Mouse (Mus musculus): ENCODE data around the gene Rab4a. TPM values are rescaled to one million over a fixed set of nuclear protein-coding genes. Genes with fewer than 3 reads are reported as not detected.

The Rab4a gene
- polyA plus RNA-seq (2014; fragmentation: Nextera tagmentation; extraction: Ambion mirVana), result 70.2 and 75.9 TPM in 2 replicates

GRCm38 (mm10) chr8:123805718-123806373 lies at the start of gene Rab4a:
Gene Rab4a, plus strand, starts transcription at chr8:123805985.
- H3K36me3 ChIP-seq (ENCODE audit: control insufficient read depth, insufficient read depth, low read length), result no peaks in the 10 kb centered on the region
- DNase-seq (ENCODE audit: low spot score), result peak; percentile 94
- H3K9me3 ChIP-seq (ENCODE audit: control insufficient read depth, low read length), result no peaks in the 10 kb centered on the region
- 1% methylated on average over 48 of the region's 48 CpGs for WGBS
- peak; percentile 88 for ATAC-seq (replicated peaks; ENCODE audit: low FRiP score)
- no peaks in the 10 kb centered on the region for H3K27me3 ChIP-seq (ENCODE audit: control insufficient read depth, insufficient read depth, low read length)
- H3K4me3 ChIP-seq (ENCODE audit: low read depth, low read length), result peak within 1 kb of the TSS; percentile 51
- H3K4me1 ChIP-seq (replicated peaks; ENCODE audit: control insufficient read depth, insufficient read depth, low read length), result peaks cover 10% of the 10 kb centered on the region
- H3K4me2 ChIP-seq (ENCODE audit: low read depth, low read length, severe bottlenecking), result peak within 1 kb of the TSS; percentile 83
- peak within 1 kb of the TSS; percentile 57 for H3K27ac ChIP-seq (ENCODE audit: low read depth, low read length)
- H3K9ac ChIP-seq (ENCODE audit: low read length), result peak within 1 kb of the TSS; percentile 73

DNA sequence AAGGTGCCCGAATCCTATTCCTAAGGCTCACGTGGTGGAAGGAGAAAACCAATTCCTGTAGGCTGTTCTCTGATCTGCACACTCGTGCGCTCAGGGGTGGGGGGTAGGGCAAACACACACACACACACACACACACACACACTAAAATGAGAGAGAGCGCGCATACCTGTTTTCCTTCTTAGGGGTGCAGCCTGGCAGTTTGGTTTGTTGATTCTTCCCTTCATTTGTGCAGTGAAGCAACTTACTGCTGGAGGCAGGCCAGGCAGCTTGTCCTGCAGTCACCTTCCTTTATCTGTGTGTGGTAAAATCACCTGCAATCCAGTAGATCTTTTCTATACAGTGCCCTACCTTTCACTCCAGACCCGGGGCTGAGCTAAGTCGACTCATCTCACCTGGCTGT lies 48.9 kb upstream of the Rab4a start:
- Histone ChIP-seq H3K27ac (ENCODE audit: low read depth, low read length) (no peak overlapping the region), H3K9me3 (ENCODE audit: control insufficient read depth, low read length) (no peaks in the 10 kb centered on the region), H3K4me2 (ENCODE audit: low read depth, low read length, severe bottlenecking) (no peak overlapping the region), H3K4me3 (ENCODE audit: low read depth, low read length) (no peak overlapping the region), H3K36me3 (ENCODE audit: control insufficient read depth, insufficient read depth, low read length) (no peaks in the 10 kb centered on the region), H3K9ac (ENCODE audit: low read length) (no peak overlapping the region), H3K27me3 (ENCODE audit: control insufficient read depth, insufficient read depth, low read length) (no peaks in the 10 kb centered on the region), H3K4me1 (replicated peaks; ENCODE audit: control insufficient read depth, insufficient read depth, low read length) (peaks cover 24% of the 10 kb centered on the region)
- DNase-seq (ENCODE audit: low spot score) (no peak), ATAC-seq (replicated peaks; ENCODE audit: low FRiP score) (no peak)
- 80% methylated on average over 8 of the region's 8 CpGs for WGBS

DNA sequence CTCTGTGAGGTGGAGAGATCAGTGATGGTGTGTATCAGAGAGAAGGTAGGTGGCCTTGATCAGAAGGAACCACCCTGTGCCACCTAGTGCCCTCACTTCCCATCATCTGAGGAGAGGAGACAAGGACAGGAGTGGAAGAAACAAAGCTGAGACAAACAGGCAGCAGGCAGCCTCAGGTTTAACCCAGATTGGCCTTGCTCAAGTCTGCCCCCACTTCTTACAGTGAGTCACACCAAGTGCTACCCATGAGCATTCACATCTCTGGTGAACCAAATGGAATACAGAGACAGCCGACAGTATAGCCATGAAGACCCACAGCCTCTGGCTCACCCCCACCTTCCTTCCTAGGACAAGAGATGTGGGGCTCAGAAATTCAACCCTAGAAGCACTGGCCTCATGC lies 46.9 kb upstream of the Rab4a start:
- H3K27me3 ChIP-seq (ENCODE audit: control insufficient read depth, insufficient read depth, low read length), result no peaks in the 10 kb centered on the region; the same call in 1 of the 2 replicates
- no peak overlapping the region for H3K27ac ChIP-seq (ENCODE audit: low read depth, low read length)
- 89% methylated on average over 1 of the region's 1 CpGs for WGBS
- H3K4me2 ChIP-seq (ENCODE audit: low read depth, low read length, severe bottlenecking), result no peak overlapping the region
- ATAC-seq (replicated peaks; ENCODE audit: low FRiP score) (no peak), DNase-seq (ENCODE audit: low spot score) (no peak)
- H3K4me1 ChIP-seq (replicated peaks; ENCODE audit: control insufficient read depth, insufficient read depth, low read length), result peaks cover 12% of the 10 kb centered on the region; the same call in 1 of the 2 replicates
- no peak overlapping the region for H3K4me3 ChIP-seq (ENCODE audit: low read depth, low read length)
- no peaks in the 10 kb centered on the region for H3K9me3 ChIP-seq (ENCODE audit: control insufficient read depth, low read length)
- no peak overlapping the region for H3K9ac ChIP-seq (ENCODE audit: low read length)
- no peaks in the 10 kb centered on the region for H3K36me3 ChIP-seq (ENCODE audit: control insufficient read depth, insufficient read depth, low read length)

GRCm38 (mm10) chr8:123759933-123760332 lies 45.9 kb upstream of the Rab4a start:
- Histone ChIP-seq H3K36me3 (ENCODE audit: control insufficient read depth, insufficient read depth, low read length) (no peaks in the 10 kb centered on the region), H3K27ac (ENCODE audit: low read depth, low read length) (no peak overlapping the region), H3K27me3 (ENCODE audit: control insufficient read depth, insufficient read depth, low read length) (no peaks in the 10 kb centered on the region; the same call in 1 of the 2 replicates), H3K4me2 (ENCODE audit: low read depth, low read length, severe bottlenecking) (peak overlapping the region; percentile 42), H3K4me1 (replicated peaks; ENCODE audit: control insufficient read depth, insufficient read depth, low read length) (peaks cover 7% of the 10 kb centered on the region; the same call in 1 of the 2 replicates), H3K9ac (ENCODE audit: low read length) (no peak overlapping the region; the same call in 1 of the 2 replicates), H3K4me3 (ENCODE audit: low read depth, low read length) (peak overlapping the region; percentile 5), H3K9me3 (ENCODE audit: control insufficient read depth, low read length) (no peaks in the 10 kb centered on the region)
- WGBS, result 2% methylated on average over 10 of the region's 10 CpGs
- ATAC-seq (replicated peaks; ENCODE audit: low FRiP score), result peak; percentile 93
- peak; percentile 79 for DNase-seq (ENCODE audit: low spot score)

DNA sequence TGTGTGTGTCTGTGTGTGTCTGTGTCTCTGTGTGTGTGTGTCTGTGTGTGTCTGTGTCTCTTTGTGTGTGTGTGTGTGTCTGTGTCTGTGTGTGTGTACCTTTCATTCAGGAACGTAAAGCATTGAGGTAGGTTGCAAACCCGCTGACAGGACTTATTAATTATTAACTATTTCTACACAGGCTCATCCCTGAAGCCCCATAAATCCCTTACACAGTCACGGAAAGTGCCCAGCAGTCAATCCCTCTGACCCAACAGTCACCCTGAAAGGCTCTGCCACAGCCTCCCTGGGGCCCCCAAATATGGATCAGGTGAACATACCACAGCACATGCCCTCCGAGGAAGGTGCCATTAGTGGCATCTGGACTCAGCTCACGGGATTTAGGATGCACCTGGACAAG lies 45.2 kb upstream of the Rab4a start:
- 60% methylated on average over 5 of the region's 5 CpGs for WGBS
- H3K36me3 ChIP-seq (ENCODE audit: control insufficient read depth, insufficient read depth, low read length), result no peaks in the 10 kb centered on the region
- DNase-seq (ENCODE audit: low spot score) (no peak), ATAC-seq (replicated peaks; ENCODE audit: low FRiP score) (no peak)
- peak overlapping the region; percentile 32 for H3K4me2 ChIP-seq (ENCODE audit: low read depth, low read length, severe bottlenecking)
- no peak overlapping the region for H3K27ac ChIP-seq (ENCODE audit: low read depth, low read length)
- H3K9ac ChIP-seq (ENCODE audit: low read length), result no peak overlapping the region
- H3K4me1 ChIP-seq (replicated peaks; ENCODE audit: control insufficient read depth, insufficient read depth, low read length), result peaks cover 7% of the 10 kb centered on the region; the same call in 1 of the 2 replicates
- H3K9me3 ChIP-seq (ENCODE audit: control insufficient read depth, low read length), result no peaks in the 10 kb centered on the region
- no peaks in the 10 kb centered on the region; the same call in 1 of the 2 replicates for H3K27me3 ChIP-seq (ENCODE audit: control insufficient read depth, insufficient read depth, low read length)
- H3K4me3 ChIP-seq (ENCODE audit: low read depth, low read length), result peak overlapping the region; percentile 5; the same call in 1 of the 2 replicates

- peak overlapping the region; percentile 16; the same call in 1 of the 2 replicates for H3K9ac ChIP-seq (ENCODE audit: low read length)
- no peak overlapping the region for H3K4me3 ChIP-seq (ENCODE audit: low read depth, low read length)
- no peaks in the 10 kb centered on the region for H3K36me3 ChIP-seq (ENCODE audit: control insufficient read depth, insufficient read depth, low read length)
- H3K27me3 ChIP-seq (ENCODE audit: control insufficient read depth, insufficient read depth, low read length), result no peaks in the 10 kb centered on the region; the same call in 1 of the 2 replicates
- no peak overlapping the region for H3K4me2 ChIP-seq (ENCODE audit: low read depth, low read length, severe bottlenecking)
- H3K27ac ChIP-seq (ENCODE audit: low read depth, low read length), result no peak overlapping the region
- ATAC-seq (replicated peaks; ENCODE audit: low FRiP score), result no peak
- no peaks in the 10 kb centered on the region for H3K9me3 ChIP-seq (ENCODE audit: control insufficient read depth, low read length)
- 51% methylated on average over 12 of the region's 12 CpGs for WGBS
- no peak for DNase-seq (ENCODE audit: low spot score)
- peaks cover 7% of the 10 kb centered on the region; the same call in 1 of the 2 replicates for H3K4me1 ChIP-seq (replicated peaks; ENCODE audit: control insufficient read depth, insufficient read depth, low read length)
Observed at GRCm38 (mm10) chr8:123761266-123761882, 44.4 kb upstream of the Rab4a start.

DNA sequence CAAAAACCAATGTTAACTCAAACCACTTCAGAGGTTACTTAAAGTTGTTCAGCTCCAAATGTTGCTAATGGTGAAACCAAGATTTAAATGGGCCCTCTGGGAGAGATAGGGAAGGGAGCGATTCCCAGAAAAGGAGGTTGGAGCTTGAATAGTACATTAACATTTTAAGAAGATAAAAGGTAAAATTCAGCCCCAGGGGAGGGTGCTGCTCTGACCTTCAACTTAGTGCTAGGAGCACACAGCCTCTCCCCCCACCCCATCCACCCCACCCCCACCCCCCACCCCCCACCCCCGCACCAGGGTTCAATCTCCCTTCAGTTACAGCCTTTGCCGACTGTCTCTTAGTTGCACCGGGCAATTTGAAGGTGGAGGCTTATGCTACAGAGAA lies 43.9 kb upstream of the Rab4a start:
- H3K9me3 ChIP-seq (ENCODE audit: control insufficient read depth, low read length), result no peaks in the 10 kb centered on the region
- no peak for ATAC-seq (replicated peaks; ENCODE audit: low FRiP score)
- 39% methylated on average over 4 of the region's 4 CpGs for WGBS
- H3K36me3 ChIP-seq (ENCODE audit: control insufficient read depth, insufficient read depth, low read length), result no peaks in the 10 kb centered on the region
- DNase-seq (ENCODE audit: low spot score), result no peak
- peaks cover 7% of the 10 kb centered on the region; the same call in 1 of the 2 replicates for H3K4me1 ChIP-seq (replicated peaks; ENCODE audit: control insufficient read depth, insufficient read depth, low read length)
- H3K27ac ChIP-seq (ENCODE audit: low read depth, low read length), result no peak overlapping the region
- H3K4me2 ChIP-seq (ENCODE audit: low read depth, low read length, severe bottlenecking), result no peak overlapping the region
- no peak overlapping the region for H3K4me3 ChIP-seq (ENCODE audit: low read depth, low read length)
- H3K9ac ChIP-seq (ENCODE audit: low read length), result no peak overlapping the region
- H3K27me3 ChIP-seq (ENCODE audit: control insufficient read depth, insufficient read depth, low read length), result no peaks in the 10 kb centered on the region; the same call in 1 of the 2 replicates

- DNase-seq (ENCODE audit: low spot score) (no peak), ATAC-seq (replicated peaks; ENCODE audit: low FRiP score) (no peak)
- Histone ChIP-seq H3K36me3 (ENCODE audit: control insufficient read depth, insufficient read depth, low read length) (no peaks in the 10 kb centered on the region), H3K4me3 (ENCODE audit: low read depth, low read length) (no peak overlapping the region), H3K4me2 (ENCODE audit: low read depth, low read length, severe bottlenecking) (no peak overlapping the region), H3K9ac (ENCODE audit: low read length) (no peak overlapping the region), H3K9me3 (ENCODE audit: control insufficient read depth, low read length) (no peaks in the 10 kb centered on the region), H3K27ac (ENCODE audit: low read depth, low read length) (no peak overlapping the region), H3K4me1 (replicated peaks; ENCODE audit: control insufficient read depth, insufficient read depth, low read length) (peaks cover 7% of the 10 kb centered on the region; the same call in 1 of the 2 replicates), H3K27me3 (ENCODE audit: control insufficient read depth, insufficient read depth, low read length) (no peaks in the 10 kb centered on the region; the same call in 1 of the 2 replicates)
- WGBS, result 85% methylated on average over 7 of the region's 7 CpGs
Observed at GRCm38 (mm10) chr8:123763355-123763754, 42.4 kb upstream of the Rab4a start.
